Mouse (Mus musculus) CD4-positive helper T cell, adult 2 months (primary cell): ENCODE measurements around the gene Zfp455.
"Not testable (repeated sequence)": the region's sequence is repeated elsewhere in the genome, so short reads cannot be mapped to it uniquely, and the experiment has no call there.

Experiments
- DNase-seq: peaks from one replicate; pipeline ENCODE4 v3.0.0-alpha.2; 2012; ENCODE audit warnings: low read depth, missing footprints, low spot score

The Zfp455 gene

GRCm38 (mm10) chr13:67194340-67194894 is at the start of gene Zfp455:
Gene Zfp455 (plus strand): TSS chr13:67194506.
- peak; percentile 77 for DNase-seq

- not testable (repeated sequence) for DNase-seq
These were observed 28.2 kb upstream of the Zfp455 start for GRCm38 (mm10) chr13:67166122-67166521.

GRCm38 (mm10) chr13:67172991-67173722 is 21.1 kb upstream of the Zfp455 start, which contains the start of gene Rsl1:
Gene Rsl1 (plus strand): TSS chr13:67173182.
- peak; percentile 87 for DNase-seq

- no peak for DNase-seq
These were observed 20.6 kb upstream of the Zfp455 start for GRCm38 (mm10) chr13:67173723-67174055.

GRCm38 (mm10) chr13:67201656-67202055 is 7.3 kb downstream of the Zfp455 start:
- DNase-seq = no peak

GRCm38 (mm10) chr13:67214015-67214607 is 19.8 kb downstream of the Zfp455 start:
- DNase-seq = peak; percentile 36
